Mouse (Mus musculus) hindbrain, embryonic 13.5 days (tissue): Measurements from ENCODE around the gene Stoml2. TPM values are rescaled to one million over a fixed set of nuclear protein-coding genes. Genes with fewer than 3 reads are reported as not detected.

Experiments
- ATAC-seq: fragments of 200-750 bp; cut with Nextera tagmentation; 2 replicates; pipeline ENCODE4 v1.8.0; 2017; ENCODE audit warnings: moderate TSS enrichment; ENCODE audit not compliant: low FRiP score
- H3K27ac ChIP-seq: fragments of 300-500 bp; sonication (generic); 2 replicates; pipeline ENCODE4 v1.5.1; 2015; ENCODE audit warnings: inconsistent platforms, mild to moderate bottlenecking, moderate library complexity
- H3K27me3 ChIP-seq: fragments of 300-500 bp; sonication (generic); 2 replicates; pipeline ENCODE4 v1.6.1; 2015; ENCODE audit warnings: mild to moderate bottlenecking, inconsistent platforms
- H3K36me3 ChIP-seq: fragments of 300-500 bp; sonication (generic); 2 replicates; pipeline ENCODE4 v1.6.1; 2015; ENCODE audit warnings: mild to moderate bottlenecking, inconsistent platforms
- H3K4me1 ChIP-seq: fragments of 300-500 bp; sonication (generic); replicated peaks from 2 replicates; pipeline ENCODE4 v1.6.1; 2015; ENCODE audit warnings: inconsistent platforms
- H3K4me2 ChIP-seq: fragments of 300-500 bp; sonication (generic); 2 replicates; pipeline ENCODE4 v1.6.1; 2015; ENCODE audit warnings: inconsistent platforms, mild to moderate bottlenecking, moderate library complexity
- H3K4me3 ChIP-seq: fragments of 300-500 bp; sonication (generic); 2 replicates; pipeline ENCODE4 v1.5.1; 2015; ENCODE audit warnings: mild to moderate bottlenecking, inconsistent platforms
- H3K9ac ChIP-seq: fragments of 300-500 bp; sonication (generic); 2 replicates; pipeline ENCODE4 v1.6.1; 2015; ENCODE audit warnings: mild to moderate bottlenecking, inconsistent platforms
- H3K9me3 ChIP-seq: fragments of 300-500 bp; sonication (generic); 2 replicates; pipeline ENCODE4 v1.6.1; 2016; ENCODE audit warnings: inconsistent platforms
- WGBS: fragments of 180-500 bp; shearing (Covaris S2); methylation state at CpG from one replicate; pipeline ENCODE4 v1.1.7; 2015; 5-methylcytosine and 5-hydroxymethylcytosine counted together
- polyA plus RNA-seq: library from polyadenylated mRNA; unstranded; fragments of >200 nt; fragmentation: Nextera tagmentation; extraction: Ambion mirVana; gene quantifications from 2 replicates; pipeline ENCODE4 v1.2.1, GENCODE M21; 2015

The Stoml2 gene
- polyA plus RNA-seq, 1 experiment from 2014 or later = 226 TPM

- Histone ChIP-seq H3K9me3 (no peaks in the 10 kb centered on the region), H3K27me3 (no peaks in the 10 kb centered on the region), H3K9ac (peak within 1 kb of the TSS; percentile 76), H3K36me3 (no peaks in the 10 kb centered on the region), H3K4me3 (peak within 1 kb of the TSS; percentile 56), H3K27ac (peak within 1 kb of the TSS; percentile 88), H3K4me2 (peak within 1 kb of the TSS; percentile 71), H3K4me1 (peaks cover 35% of the 10 kb centered on the region)
- ATAC-seq = peak; percentile 86
- under 1% methylated on average over 33 of the region's 33 CpGs for WGBS
Measured at GRCm38 (mm10) chr4:43045659-43046302, 14.3 kb upstream of the Stoml2 start, which contains the start of gene Fam214b. Gene Fam214b (minus strand): TSS chr4:43046220.

DNA sequence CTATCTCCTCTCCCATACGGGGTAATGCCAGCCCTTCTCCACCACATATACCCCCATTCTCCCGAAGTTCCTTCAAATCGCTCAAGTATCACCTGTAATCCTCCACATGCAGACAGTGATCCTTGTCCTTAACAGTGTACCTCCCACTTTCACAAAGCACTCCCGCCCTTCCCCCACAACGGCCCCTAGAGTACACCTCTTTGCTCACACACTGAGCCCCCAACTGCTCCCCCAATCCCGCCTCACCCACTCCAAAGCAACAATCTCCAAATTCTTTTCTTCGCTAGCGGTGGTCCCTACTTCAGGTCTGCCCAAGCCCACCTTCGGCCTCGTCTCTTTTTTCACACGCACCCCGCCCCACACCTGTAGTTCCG is 13.8 kb upstream of the Stoml2 start:
- Histone ChIP-seq H3K36me3 (no peaks in the 10 kb centered on the region), H3K9ac (peak overlapping the region; percentile 76), H3K4me2 (peak overlapping the region; percentile 71), H3K9me3 (no peaks in the 10 kb centered on the region), H3K27ac (peak overlapping the region; percentile 88), H3K4me1 (peaks cover 39% of the 10 kb centered on the region), H3K27me3 (no peaks in the 10 kb centered on the region), H3K4me3 (peak overlapping the region; percentile 56)
- peak; percentile 10; the same call in 1 of the 2 replicates for ATAC-seq
- WGBS = 3% methylated on average over 13 of the region's 13 CpGs

DNA sequence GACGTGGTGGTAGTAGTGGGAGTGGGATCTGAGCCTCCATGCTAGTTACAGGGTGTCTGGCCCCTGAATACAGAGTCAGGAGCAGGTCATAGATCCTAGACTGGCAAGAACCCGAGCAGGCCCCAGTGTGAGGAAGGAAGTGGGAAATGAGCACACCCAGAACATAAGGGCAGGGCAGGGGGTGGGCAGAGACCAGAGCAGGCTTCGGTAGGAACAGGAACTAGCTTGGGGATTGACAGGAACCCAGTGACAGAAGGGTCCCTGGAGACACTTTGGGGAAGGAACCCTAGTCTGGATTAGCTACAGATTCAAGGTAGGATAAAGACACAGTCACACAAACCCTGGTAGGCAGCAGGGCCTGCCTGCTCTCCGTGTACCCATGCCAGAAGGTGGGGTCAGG is 13.2 kb upstream of the Stoml2 start:
- ATAC-seq = no peak
- 3% methylated on average over 4 of the region's 4 CpGs for WGBS
- Histone ChIP-seq H3K9me3 (no peaks in the 10 kb centered on the region), H3K4me1 (peaks cover 40% of the 10 kb centered on the region), H3K36me3 (no peaks in the 10 kb centered on the region), H3K4me2 (peak overlapping the region; percentile 71), H3K27ac (peak overlapping the region; percentile 88), H3K27me3 (no peaks in the 10 kb centered on the region), H3K4me3 (peak overlapping the region; percentile 56), H3K9ac (peak overlapping the region; percentile 76)

DNA sequence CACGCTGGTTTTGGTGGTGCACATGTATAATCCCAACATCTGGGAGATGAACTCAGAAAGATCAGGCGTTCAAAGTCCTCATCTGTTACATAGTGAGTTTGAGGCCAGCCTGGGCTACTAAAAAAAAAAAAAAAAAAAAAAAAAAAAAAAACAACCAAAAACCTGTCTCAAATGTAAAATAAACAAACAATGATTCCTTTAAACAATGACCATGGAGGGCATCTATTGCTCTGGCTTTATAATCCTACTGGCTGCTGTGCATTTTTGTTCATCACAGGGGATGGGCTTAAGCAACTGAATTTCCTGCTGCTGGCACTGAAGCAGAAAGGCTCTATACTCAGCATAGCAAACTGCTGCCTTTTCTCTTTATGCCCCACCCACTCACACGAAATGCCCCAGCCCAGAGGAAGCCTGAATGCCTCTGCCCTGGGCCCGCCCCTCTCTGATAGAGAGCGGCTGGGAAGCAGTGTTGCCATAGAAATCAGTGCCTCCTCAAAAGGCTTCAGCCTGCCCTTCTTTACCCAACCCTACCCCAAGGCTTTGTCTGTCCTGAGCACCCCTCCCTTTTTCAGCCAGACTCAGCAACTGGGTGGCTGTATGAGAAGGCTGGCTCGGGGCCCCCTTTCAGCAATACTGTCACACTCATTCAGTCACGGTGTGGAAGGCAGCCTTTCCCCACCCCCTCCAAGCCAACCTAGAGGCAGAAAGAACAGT is 12.3 kb upstream of the Stoml2 start:
- Histone ChIP-seq H3K36me3 (no peaks in the 10 kb centered on the region), H3K9me3 (no peaks in the 10 kb centered on the region), H3K27ac (peak overlapping the region; percentile 88), H3K4me1 (peaks cover 49% of the 10 kb centered on the region), H3K4me2 (peak overlapping the region; percentile 71), H3K9ac (peak overlapping the region; percentile 76), H3K27me3 (no peaks in the 10 kb centered on the region), H3K4me3 (peak overlapping the region; percentile 56)
- ATAC-seq = peak; percentile 62
- 7% methylated on average over 7 of the region's 7 CpGs for WGBS

DNA sequence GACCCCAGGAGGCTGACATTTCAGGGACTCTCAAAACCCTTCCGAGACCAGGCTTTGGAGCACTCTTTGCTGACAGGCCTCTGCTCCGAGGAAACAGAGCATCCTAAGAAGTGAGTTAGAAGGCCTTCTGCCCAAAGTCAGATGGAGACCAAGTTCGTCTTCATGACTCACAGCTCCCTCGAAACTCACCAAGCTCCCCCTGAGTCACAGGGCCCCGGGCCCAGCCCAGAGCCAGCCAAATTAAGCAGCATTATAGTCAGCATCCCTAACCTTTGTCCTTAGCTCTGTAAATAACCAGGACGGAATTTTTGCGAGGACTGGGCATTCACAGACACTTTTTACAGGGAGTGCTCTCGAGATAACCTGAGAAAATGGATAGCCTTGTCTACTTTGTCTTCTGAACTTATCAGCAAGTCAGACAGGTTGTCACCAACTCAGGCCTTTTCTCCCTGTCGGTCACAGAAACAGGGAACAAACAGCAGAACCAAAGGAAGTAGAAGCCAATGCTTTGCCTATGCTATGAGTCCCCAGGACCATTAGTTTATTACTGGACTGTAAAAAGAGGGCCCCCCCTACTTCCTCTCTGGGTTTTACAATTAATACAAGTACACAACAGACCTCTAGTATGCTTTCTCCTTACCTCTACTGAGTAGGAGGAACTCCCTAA is 9.5 kb upstream of the Stoml2 start:
- no peak overlapping the region for H3K9ac ChIP-seq
- H3K36me3 ChIP-seq = peaks cover 9% of the 10 kb centered on the region
- H3K4me1 ChIP-seq = peaks cover 64% of the 10 kb centered on the region
- H3K4me3 ChIP-seq = 0 out of 2 replicates have a peak overlapping the region, but pooled peaks have one; percentile 81
- ATAC-seq = no peak
- no peaks in the 10 kb centered on the region for H3K27me3 ChIP-seq
- peak overlapping the region; percentile 14 for H3K4me2 ChIP-seq
- H3K9me3 ChIP-seq = no peaks in the 10 kb centered on the region
- 70% methylated on average over 9 of the region's 9 CpGs for WGBS
- peak overlapping the region; percentile 30; the same call in 1 of the 2 replicates for H3K27ac ChIP-seq

- Histone ChIP-seq H3K27ac (peak overlapping the region; percentile 89), H3K36me3 (peaks cover 18% of the 10 kb centered on the region), H3K9ac (peak overlapping the region; percentile 92), H3K4me1 (peaks cover 61% of the 10 kb centered on the region), H3K4me2 (peak overlapping the region; percentile 95), H3K4me3 (peak overlapping the region; percentile 81), H3K27me3 (no peaks in the 10 kb centered on the region), H3K9me3 (no peaks in the 10 kb centered on the region)
- peak; percentile 95 for ATAC-seq
- WGBS = under 1% methylated on average over 25 of the region's 25 CpGs
Measured at GRCm38 (mm10) chr4:43040114-43040572, 8.6 kb upstream of the Stoml2 start.

- no peaks in the 10 kb centered on the region for H3K9me3 ChIP-seq
- ATAC-seq = peak; percentile 38
- peak overlapping the region; percentile 92 for H3K9ac ChIP-seq
- peak overlapping the region; percentile 95 for H3K4me2 ChIP-seq
- WGBS = 3% methylated on average over 11 of the region's 11 CpGs
- peaks cover 56% of the 10 kb centered on the region for H3K4me1 ChIP-seq
- peak overlapping the region; percentile 81 for H3K4me3 ChIP-seq
- peaks cover 23% of the 10 kb centered on the region for H3K36me3 ChIP-seq
- H3K27ac ChIP-seq = peak overlapping the region; percentile 89
- no peaks in the 10 kb centered on the region for H3K27me3 ChIP-seq
Measured at GRCm38 (mm10) chr4:43039609-43040008, 8.1 kb upstream of the Stoml2 start.

- WGBS = 59% methylated on average over 15 of the region's 15 CpGs
- no peaks in the 10 kb centered on the region for H3K9me3 ChIP-seq
- no peak for ATAC-seq
- H3K36me3 ChIP-seq = peaks cover 31% of the 10 kb centered on the region
- H3K27ac ChIP-seq = peak overlapping the region; percentile 89
- peak overlapping the region; percentile 92 for H3K9ac ChIP-seq
- H3K27me3 ChIP-seq = no peaks in the 10 kb centered on the region
- peak overlapping the region; percentile 81 for H3K4me3 ChIP-seq
- peaks cover 48% of the 10 kb centered on the region for H3K4me1 ChIP-seq
- H3K4me2 ChIP-seq = peak overlapping the region; percentile 95
Measured at GRCm38 (mm10) chr4:43038567-43039495, 7.3 kb upstream of the Stoml2 start.

DNA sequence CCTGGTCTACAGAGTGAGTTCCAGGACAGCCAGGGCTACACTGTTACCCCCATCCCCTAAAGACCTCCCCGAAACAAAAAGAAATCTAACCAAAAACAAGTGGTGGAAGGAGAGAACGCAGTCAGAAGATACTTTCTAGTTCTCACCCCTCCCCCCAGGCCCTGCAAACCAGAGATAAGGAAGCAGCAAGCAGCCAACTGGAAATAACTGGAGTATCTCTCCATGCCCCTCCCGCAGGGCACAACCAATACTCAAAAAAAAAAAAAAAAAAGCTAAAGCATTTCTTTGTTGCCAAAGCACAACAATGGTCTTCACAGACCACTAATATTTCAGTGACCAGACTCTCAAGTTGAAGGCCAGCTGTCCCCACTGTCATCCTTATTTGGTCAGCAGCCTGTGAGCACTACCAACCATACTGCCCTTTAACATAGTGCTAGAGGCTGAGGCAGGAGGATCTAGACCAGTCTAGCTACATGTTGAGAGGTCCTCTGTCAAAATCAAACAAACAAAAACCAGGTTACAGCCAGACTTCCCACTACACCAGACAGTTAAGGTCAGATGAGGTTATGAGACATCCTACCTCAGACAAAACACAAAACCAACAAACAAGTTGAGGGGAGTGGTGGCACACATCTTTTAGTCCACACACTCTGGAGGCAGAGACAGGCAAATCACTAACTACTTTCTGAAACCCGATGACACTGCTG is 6.5 kb upstream of the Stoml2 start:
- peaks cover 39% of the 10 kb centered on the region for H3K36me3 ChIP-seq
- 75% methylated on average over 4 of the region's 4 CpGs for WGBS
- H3K4me3 ChIP-seq = 0 out of 2 replicates have a peak overlapping the region, but pooled peaks have one; percentile 3
- peak overlapping the region; percentile 95 for H3K4me2 ChIP-seq
- H3K9me3 ChIP-seq = no peaks in the 10 kb centered on the region
- ATAC-seq = no peak
- H3K27ac ChIP-seq = no peak overlapping the region
- peaks cover 40% of the 10 kb centered on the region for H3K4me1 ChIP-seq
- H3K27me3 ChIP-seq = no peaks in the 10 kb centered on the region
- H3K9ac ChIP-seq = peak overlapping the region; percentile 92

DNA sequence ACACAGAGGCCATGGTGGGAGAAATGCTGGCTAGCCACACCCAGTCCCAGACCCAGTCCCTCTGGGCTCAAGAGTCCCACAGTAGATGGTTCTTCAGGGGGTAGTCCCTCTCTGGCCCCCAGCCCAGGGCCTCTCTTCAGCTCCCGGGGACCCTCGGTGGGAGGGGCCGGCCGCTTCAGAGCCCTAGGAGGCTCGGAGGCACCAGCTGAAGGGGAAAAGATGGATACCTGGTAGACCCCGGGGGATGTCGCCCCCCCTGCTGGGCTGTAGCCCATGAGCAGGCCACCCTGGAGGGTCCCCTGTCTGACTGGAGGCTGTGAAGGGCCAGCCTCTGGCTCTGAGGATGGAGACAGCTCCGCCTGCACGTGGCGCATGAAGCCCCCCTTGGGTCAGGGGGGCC is 4.8 kb upstream of the Stoml2 start:
- H3K27ac ChIP-seq = no peak overlapping the region
- no peak overlapping the region; the same call in 1 of the 2 replicates for H3K9ac ChIP-seq
- no peaks in the 10 kb centered on the region for H3K9me3 ChIP-seq
- no peak for ATAC-seq
- H3K4me1 ChIP-seq = peaks cover 53% of the 10 kb centered on the region
- H3K4me3 ChIP-seq = no peak overlapping the region
- no peak overlapping the region for H3K4me2 ChIP-seq
- H3K36me3 ChIP-seq = peaks cover 45% of the 10 kb centered on the region
- 87% methylated on average over 10 of the region's 10 CpGs for WGBS
- no peaks in the 10 kb centered on the region for H3K27me3 ChIP-seq

DNA sequence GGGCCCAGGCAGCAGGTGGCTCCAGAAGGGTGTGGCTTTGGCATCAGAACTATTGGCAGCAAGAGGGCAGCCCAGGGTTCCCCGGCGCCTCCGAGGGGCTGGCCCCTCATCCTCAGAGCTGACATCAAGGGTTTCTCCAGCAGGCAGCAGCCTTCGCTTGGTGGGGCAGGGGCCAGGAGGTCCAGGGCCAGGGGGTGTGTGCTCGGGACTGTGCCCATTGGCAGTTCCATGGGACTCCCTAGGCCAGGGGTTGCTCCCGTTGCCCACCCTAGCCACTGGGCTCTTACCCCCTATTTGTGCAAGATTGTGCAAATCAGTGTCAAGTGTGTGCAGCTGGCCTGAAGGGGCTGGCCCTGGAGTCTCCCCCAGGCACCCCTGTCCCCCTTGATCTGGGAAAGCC is 4.3 kb upstream of the Stoml2 start:
- 87% methylated on average over 6 of the region's 6 CpGs for WGBS
- no peak overlapping the region for H3K9ac ChIP-seq
- H3K36me3 ChIP-seq = peaks cover 45% of the 10 kb centered on the region
- no peak overlapping the region for H3K4me3 ChIP-seq
- H3K27ac ChIP-seq = no peak overlapping the region
- H3K9me3 ChIP-seq = no peaks in the 10 kb centered on the region
- peaks cover 48% of the 10 kb centered on the region for H3K4me1 ChIP-seq
- ATAC-seq = no peak
- no peak overlapping the region for H3K4me2 ChIP-seq
- H3K27me3 ChIP-seq = no peaks in the 10 kb centered on the region
